23 mouse cellular contexts compared by ENCODE assay signal in genomic region chr13:23724239-23724638, GRCm38 (mm10). TPM values are rescaled to one million over a fixed set of nuclear protein-coding genes. Genes with fewer than 3 reads are reported as not detected.
DNase-seq lines count a peak whose midpoint lies in the region; ATAC-seq and TF ChIP-seq lines count a peak whose summit lies in the region.
"Had no signal": no experiment of that assay in that cellular context is flagged by ENCODE, and none has a peak within 500 bp of the region (broad histone marks: within the 10 kb centered on the region; RNA-seq: fewer than 3 reads in every experiment).

No protein-coding gene starts in this region.

- no peaks in the 10 kb centered on the region for H3K4me1 ChIP-seq in intestine, embryonic 15.5 days (replicated peaks)
- no peaks in the 10 kb centered on the region for H3K4me1 ChIP-seq in intestine, embryonic 16.5 days (ENCODE audit: control insufficient read depth, insufficient read depth, low read length)
- no peaks in the 10 kb centered on the region for H3K4me1 ChIP-seq in stomach, embryonic 16.5 days (ENCODE audit: control insufficient read depth, insufficient read depth, low read length)
- H3K4me1 ChIP-seq in stomach, postnatal 0 days (replicated peaks; ENCODE audit: control insufficient read depth, insufficient read depth): no peaks in the 10 kb centered on the region
- H3K4me1 ChIP-seq in liver, embryonic 13.5 days (replicated peaks): peaks cover 46% of the 10 kb centered on the region
- H3K4me1 ChIP-seq: embryonic facial prominence, embryonic 12.5 days; hindbrain, embryonic 15.5 days; neural tube, embryonic 13.5 days had no signal

- 75% methylated on average over 4 of the region's 4 CpGs for WGBS in intestine, embryonic 15.5 days
- 80% methylated on average over 4 of the region's 4 CpGs for WGBS in intestine, embryonic 16.5 days
- WGBS in stomach, embryonic 16.5 days: 61% methylated on average over 4 of the region's 4 CpGs
- WGBS in stomach, postnatal 0 days: 73% methylated on average over 4 of the region's 4 CpGs
- 49% methylated on average over 4 of the region's 4 CpGs for WGBS in liver, embryonic 13.5 days (ENCODE audit: insufficient replicate concordance)

- DNase-seq in stomach, postnatal 0 days (ENCODE audit: low spot score): no peak
- DNase-seq in liver, embryonic 13.5 days: no peak
- no peak for DNase-seq in kidney, postnatal 36 days
- DNase-seq in adrenal gland, adult (ENCODE audit: inconsistent age in 2 of 2, low spot score in 1 of 2): no peak
- DNase-seq: adrenal gland, adult 8-10 months; cerebellum, adult 9-10 months; gastrocnemius, postnatal 14 days; heart, adult 2 months; heart, postnatal 10 days; kidney, postnatal 14 days; midbrain, embryonic 14.5 days; right cerebral cortex, adult 18-20 months; thymus, adult 2 months had no signal

- TF ChIP-seq EP300 in stomach, postnatal 0 days (optimal IDR thresholded peaks at IDR 0.05): no peak

- no peak overlapping the region for H3K4me3 ChIP-seq in intestine, embryonic 15.5 days (replicated peaks)
- H3K4me3 ChIP-seq in intestine, embryonic 16.5 days (ENCODE audit: low read length): no peak overlapping the region
- H3K4me3 ChIP-seq in stomach, embryonic 16.5 days (replicated peaks; ENCODE audit: low read length): no peak overlapping the region
- no peak overlapping the region for H3K4me3 ChIP-seq in stomach, postnatal 0 days (ENCODE audit: low read depth, low read length)
- H3K4me3 ChIP-seq in liver, embryonic 13.5 days (replicated peaks): no peak overlapping the region
- H3K4me3 ChIP-seq: embryonic facial prominence, embryonic 12.5 days; erythroblast, embryonic 14.5 days; heart, adult 2 months; hindbrain, embryonic 15.5 days; neural tube, embryonic 13.5 days had no signal

- no peak overlapping the region for H3K9ac ChIP-seq in intestine, embryonic 15.5 days
- H3K9ac ChIP-seq in intestine, embryonic 16.5 days (ENCODE audit: low read depth, low read length): no peak overlapping the region
- H3K9ac ChIP-seq in stomach, embryonic 16.5 days (ENCODE audit: low read length): no peak overlapping the region
- H3K9ac ChIP-seq in stomach, postnatal 0 days (ENCODE audit: low read length): no peak overlapping the region
- H3K9ac ChIP-seq in liver, embryonic 13.5 days: peak overlapping the region; percentile 17; the same call in 1 of the 2 replicates
- H3K9ac ChIP-seq: embryonic facial prominence, embryonic 12.5 days; hindbrain, embryonic 15.5 days; neural tube, embryonic 13.5 days had no signal

- no peak overlapping the region for H3K4me2 ChIP-seq in intestine, embryonic 15.5 days (replicated peaks)
- no peak overlapping the region for H3K4me2 ChIP-seq in intestine, embryonic 16.5 days (ENCODE audit: low read depth, low read length)
- H3K4me2 ChIP-seq in stomach, embryonic 16.5 days (ENCODE audit: low read depth, low read length): no peak overlapping the region
- no peak overlapping the region for H3K4me2 ChIP-seq in stomach, postnatal 0 days (replicated peaks; ENCODE audit: low read depth)
- H3K4me2 ChIP-seq in liver, embryonic 13.5 days: no peak overlapping the region
- H3K4me2 ChIP-seq: embryonic facial prominence, embryonic 12.5 days; hindbrain, embryonic 15.5 days; neural tube, embryonic 13.5 days had no signal

- H3K27ac ChIP-seq in intestine, embryonic 15.5 days: no peak overlapping the region
- no peak overlapping the region for H3K27ac ChIP-seq in intestine, embryonic 16.5 days (ENCODE audit: low read length)
- H3K27ac ChIP-seq in stomach, embryonic 16.5 days (ENCODE audit: low read length): no peak overlapping the region
- H3K27ac ChIP-seq in stomach, postnatal 0 days (replicated peaks): no peak overlapping the region
- H3K27ac ChIP-seq in liver, embryonic 13.5 days: no peak overlapping the region
- H3K27ac ChIP-seq: embryonic facial prominence, embryonic 12.5 days; heart, adult 2 months; hindbrain, embryonic 15.5 days; macrophage; neural tube, embryonic 13.5 days had no signal

- H3K9me3 ChIP-seq in intestine, embryonic 15.5 days: no peaks in the 10 kb centered on the region
- H3K9me3 ChIP-seq in intestine, embryonic 16.5 days (ENCODE audit: control insufficient read depth, low read length): no peaks in the 10 kb centered on the region
- no peaks in the 10 kb centered on the region for H3K9me3 ChIP-seq in stomach, embryonic 16.5 days (replicated peaks; ENCODE audit: control insufficient read depth, low read length)
- H3K9me3 ChIP-seq in stomach, postnatal 0 days (ENCODE audit: control insufficient read depth, low read length): no peaks in the 10 kb centered on the region
- no peaks in the 10 kb centered on the region for H3K9me3 ChIP-seq in liver, embryonic 13.5 days (replicated peaks)
- H3K9me3 ChIP-seq: embryonic facial prominence, embryonic 12.5 days; hindbrain, embryonic 15.5 days; neural tube, embryonic 13.5 days had no signal

- TF ChIP-seq CTCF in stomach, postnatal 0 days (IDR thresholded peaks at IDR 0.05; ENCODE audit: low read depth): no peak

- H3K36me3 ChIP-seq in intestine, embryonic 15.5 days: no peaks in the 10 kb centered on the region
- no peaks in the 10 kb centered on the region for H3K36me3 ChIP-seq in intestine, embryonic 16.5 days (ENCODE audit: control insufficient read depth, insufficient read depth, low read length)
- no peaks in the 10 kb centered on the region for H3K36me3 ChIP-seq in stomach, embryonic 16.5 days (ENCODE audit: control insufficient read depth, insufficient read depth, low read length)
- no peaks in the 10 kb centered on the region for H3K36me3 ChIP-seq in stomach, postnatal 0 days (ENCODE audit: control insufficient read depth, insufficient read depth, low read length)
- H3K36me3 ChIP-seq in liver, embryonic 13.5 days: no peaks in the 10 kb centered on the region
- H3K36me3 ChIP-seq: embryonic facial prominence, embryonic 12.5 days; hindbrain, embryonic 15.5 days; neural tube, embryonic 13.5 days had no signal

- ATAC-seq in intestine, embryonic 15.5 days: peak; percentile 45
- no peak for ATAC-seq in intestine, embryonic 16.5 days
- peak; percentile 29; the same call in 1 of the 2 replicates for ATAC-seq in stomach, embryonic 16.5 days (ENCODE audit: insufficient read depth, low FRiP score)
- ATAC-seq in stomach, postnatal 0 days (ENCODE audit: low FRiP score, low TSS enrichment): no peak
- ATAC-seq in liver, embryonic 13.5 days (ENCODE audit: low read depth): peak; percentile 66
- ATAC-seq: forebrain, embryonic 14.5 days; intestine, postnatal 0 days had no signal

- H3K27me3 ChIP-seq in intestine, embryonic 15.5 days (replicated peaks): no peaks in the 10 kb centered on the region
- no peaks in the 10 kb centered on the region for H3K27me3 ChIP-seq in intestine, embryonic 16.5 days (replicated peaks; ENCODE audit: control insufficient read depth, insufficient read depth, low read length)
- H3K27me3 ChIP-seq in stomach, embryonic 16.5 days (ENCODE audit: control insufficient read depth, insufficient read depth, low read length): no peaks in the 10 kb centered on the region
- no peaks in the 10 kb centered on the region for H3K27me3 ChIP-seq in stomach, postnatal 0 days (ENCODE audit: control insufficient read depth, insufficient read depth, low read length)
- H3K27me3 ChIP-seq in liver, embryonic 13.5 days: no peaks in the 10 kb centered on the region
- H3K27me3 ChIP-seq: embryonic facial prominence, embryonic 12.5 days; hindbrain, embryonic 15.5 days; neural tube, embryonic 13.5 days had no signal

RNA-seq across cellular contexts. Expression of gene Hfe, which starts 13.6 kb away (rescaled TPM):
- polyA plus RNA-seq in intestine, embryonic 15.5 days (2015; fragmentation: Nextera tagmentation; extraction: Ambion mirVana): 6.4 and 7.9 TPM in 2 replicates
- polyA plus RNA-seq in intestine, embryonic 16.5 days (2015; fragmentation: Nextera tagmentation; extraction: Ambion mirVana): 8.5 and 9.7 TPM in 2 replicates
- 8.8 and 9.6 TPM in 2 replicates for polyA plus RNA-seq in stomach, embryonic 16.5 days (2015; fragmentation: Nextera tagmentation; extraction: Ambion mirVana)
- 11.2 and 12.9 TPM in 2 replicates for polyA plus RNA-seq in stomach, postnatal 0 days (2015; fragmentation: Nextera tagmentation; extraction: Ambion mirVana)
- 6.6 and 8.8 TPM in 2 replicates for polyA plus RNA-seq in liver, embryonic 13.5 days (2015; fragmentation: Nextera tagmentation; extraction: Ambion mirVana)

RNA-seq across cellular contexts. Expression of gene Hist1h1c, which starts 14.4 kb away (rescaled TPM):
- polyA plus RNA-seq in intestine, embryonic 15.5 days (2015; fragmentation: Nextera tagmentation; extraction: Ambion mirVana): 32.4 and 36.0 TPM in 2 replicates
- polyA plus RNA-seq in intestine, embryonic 16.5 days (2015; fragmentation: Nextera tagmentation; extraction: Ambion mirVana): 33.6 and 35.3 TPM in 2 replicates
- polyA plus RNA-seq in stomach, embryonic 16.5 days (2015; fragmentation: Nextera tagmentation; extraction: Ambion mirVana): 53.4 and 58.0 TPM in 2 replicates
- polyA plus RNA-seq in stomach, postnatal 0 days (2015; fragmentation: Nextera tagmentation; extraction: Ambion mirVana): 96.1 and 104 TPM in 2 replicates
- polyA plus RNA-seq in liver, embryonic 13.5 days (2015; fragmentation: Nextera tagmentation; extraction: Ambion mirVana): 60.3 and 72.2 TPM in 2 replicates

RNA-seq across cellular contexts. Expression of gene Hist1h3c, which starts 21.2 kb away (rescaled TPM):
- polyA plus RNA-seq in intestine, embryonic 15.5 days (2015; fragmentation: Nextera tagmentation; extraction: Ambion mirVana): 4.4 and 7.7 TPM in 2 replicates
- 3.2 and 4.9 TPM in 2 replicates for polyA plus RNA-seq in intestine, embryonic 16.5 days (2015; fragmentation: Nextera tagmentation; extraction: Ambion mirVana)
- 3.1 and 3.7 TPM in 2 replicates for polyA plus RNA-seq in stomach, embryonic 16.5 days (2015; fragmentation: Nextera tagmentation; extraction: Ambion mirVana)
- 1.2 and 1.8 TPM in 2 replicates for polyA plus RNA-seq in stomach, postnatal 0 days (2015; fragmentation: Nextera tagmentation; extraction: Ambion mirVana)
- 5.2 and 5.9 TPM in 2 replicates for polyA plus RNA-seq in liver, embryonic 13.5 days (2015; fragmentation: Nextera tagmentation; extraction: Ambion mirVana)
- polyA plus RNA-seq: heart, adult 2 months; macrophage had no signal

RNA-seq across cellular contexts. Expression of gene Hist1h2bb, which starts 22.3 kb away (rescaled TPM):
- polyA plus RNA-seq in intestine, embryonic 15.5 days (2015; fragmentation: Nextera tagmentation; extraction: Ambion mirVana): 2.4 and 3.8 TPM in 2 replicates
- 1.7 and 2.0 TPM in 2 replicates for polyA plus RNA-seq in intestine, embryonic 16.5 days (2015; fragmentation: Nextera tagmentation; extraction: Ambion mirVana)
- polyA plus RNA-seq in stomach, embryonic 16.5 days (2015; fragmentation: Nextera tagmentation; extraction: Ambion mirVana): 1.00 and 2.9 TPM in 2 replicates
- 0.40 and 0.91 TPM in 2 replicates for polyA plus RNA-seq in stomach, postnatal 0 days (2015; fragmentation: Nextera tagmentation; extraction: Ambion mirVana)
- 3.9 and 5.6 TPM in 2 replicates for polyA plus RNA-seq in liver, embryonic 13.5 days (2015; fragmentation: Nextera tagmentation; extraction: Ambion mirVana)
- polyA plus RNA-seq: hindbrain, embryonic 15.5 days; macrophage; neural tube, embryonic 13.5 days had no signal

RNA-seq across cellular contexts. Expression of gene Hist1h4c, which starts 26.0 kb away (rescaled TPM):
- 4.7 and 5.7 TPM in 2 replicates for polyA plus RNA-seq in intestine, embryonic 15.5 days (2015; fragmentation: Nextera tagmentation; extraction: Ambion mirVana)
- 2.9 and 3.1 TPM in 2 replicates for polyA plus RNA-seq in intestine, embryonic 16.5 days (2015; fragmentation: Nextera tagmentation; extraction: Ambion mirVana)
- 4.5 and 4.8 TPM in 2 replicates for polyA plus RNA-seq in stomach, embryonic 16.5 days (2015; fragmentation: Nextera tagmentation; extraction: Ambion mirVana)
- polyA plus RNA-seq in stomach, postnatal 0 days (2015; fragmentation: Nextera tagmentation; extraction: Ambion mirVana): 2.1 and 3.2 TPM in 2 replicates
- 5.4 and 8.6 TPM in 2 replicates for polyA plus RNA-seq in liver, embryonic 13.5 days (2015; fragmentation: Nextera tagmentation; extraction: Ambion mirVana)

Comparison
In these comparisons a context has a peak if more than half of its experiments do, and no peak if none do; other contexts are left out.
1. ATAC-seq: peak in intestine, embryonic 15.5 days (single experiment), stomach, embryonic 16.5 days (single experiment) and liver, embryonic 13.5 days (single experiment); none in intestine, embryonic 16.5 days (single experiment) and stomach, postnatal 0 days (single experiment).